Mouse (Mus musculus) liver, adult 2 months (tissue): Measurements from ENCODE around the gene Orai1.

ENCODE experiments used
- CTCF ChIP-seq: fragments of 200-500 bp; IDR thresholded peaks from 2 replicates; pipeline ENCODE4 v1.5.1; 2011; ENCODE audit warnings: low read depth, low read length, control low read depth
- POLR2A ChIP-seq: fragments of 200-500 bp; IDR thresholded peaks from 2 replicates; pipeline ENCODE4 v1.6.1; 2011; ENCODE audit warnings: low read length, control low read depth; ENCODE audit not compliant: insufficient read depth; ENCODE audit errors: extremely low read depth

DNA sequence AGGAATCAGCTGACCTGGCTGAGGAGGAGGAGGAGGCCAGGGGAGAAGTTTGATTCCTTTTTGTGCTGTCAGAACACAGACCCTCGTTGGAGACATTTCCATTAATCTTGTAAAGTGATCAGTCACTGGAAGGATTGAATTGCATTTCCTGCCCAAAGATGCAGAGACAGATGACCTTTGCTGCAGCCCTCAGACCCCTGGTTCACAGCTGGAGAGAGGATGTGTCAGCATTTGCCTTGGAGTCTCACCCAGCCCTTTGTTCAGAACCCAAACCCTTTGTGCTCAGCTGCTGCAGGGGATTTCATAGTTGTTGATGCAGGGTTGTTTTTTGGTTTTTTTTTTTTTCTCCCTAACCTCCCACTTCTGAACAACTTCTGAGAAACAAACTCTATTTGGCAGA lies 20.0 kb upstream of the Orai1 start:
- no peak for TF ChIP-seq CTCF
- TF ChIP-seq POLR2A = no peak
